Mouse (Mus musculus): ENCODE results near the gene Tcf7l1. TPM values are rescaled to one million over a fixed set of nuclear protein-coding genes. Genes with fewer than 3 reads are reported as not detected.

Gene Tcf7l1
- polyA plus RNA-seq, 1 experiment = 29.1 TPM

- Histone ChIP-seq H3K4me1 (ENCODE audit: control insufficient read depth, insufficient read depth, low read length) (no peaks in the 10 kb centered on the region), H3K27ac (ENCODE audit: control insufficient read depth, insufficient read depth, low read depth, low read length, poor library complexity) (no peak overlapping the region), H3K4me3 (replicated peaks; ENCODE audit: control insufficient read depth, low read depth, low read length) (no peak overlapping the region)
- TF ChIP-seq POLR2A (IDR thresholded peaks at IDR 0.05; ENCODE audit: borderline replicate concordance, control insufficient read depth, low read depth, low read length) (no peak), CTCF (IDR thresholded peaks at IDR 0.05; ENCODE audit: control insufficient read depth, insufficient read depth, low read length) (no peak)
- 69% methylated on average over 7 of the region's 7 CpGs for WGBS
Observed at GRCm38 (mm10) chr6:72761645-72762044, 27.4 kb downstream of the Tcf7l1 start.

GRCm38 (mm10) chr6:72758239-72759017, 30.6 kb downstream of the Tcf7l1 start:
- Histone ChIP-seq H3K4me3 (replicated peaks; ENCODE audit: control insufficient read depth, low read depth, low read length) (no peak overlapping the region), H3K27ac (ENCODE audit: control insufficient read depth, insufficient read depth, low read depth, low read length, poor library complexity) (no peak overlapping the region), H3K4me1 (ENCODE audit: control insufficient read depth, insufficient read depth, low read length) (no peaks in the 10 kb centered on the region)
- WGBS = 20% methylated on average over 10 of the region's 10 CpGs
- TF ChIP-seq CTCF (IDR thresholded peaks at IDR 0.05; ENCODE audit: control insufficient read depth, insufficient read depth, low read length) (no peak), POLR2A (IDR thresholded peaks at IDR 0.05; ENCODE audit: borderline replicate concordance, control insufficient read depth, low read depth, low read length) (no peak)

GRCm38 (mm10) chr6:72755267-72755889, 33.7 kb downstream of the Tcf7l1 start:
- H3K27ac ChIP-seq (ENCODE audit: control insufficient read depth, insufficient read depth, low read depth, low read length, poor library complexity) = no peak overlapping the region
- WGBS = 80% methylated on average over 14 of the region's 14 CpGs
- H3K4me3 ChIP-seq (replicated peaks; ENCODE audit: control insufficient read depth, low read depth, low read length) = no peak overlapping the region
- TF ChIP-seq CTCF (IDR thresholded peaks at IDR 0.05; ENCODE audit: control insufficient read depth, insufficient read depth, low read length) = no peak
- TF ChIP-seq POLR2A (IDR thresholded peaks at IDR 0.05; ENCODE audit: borderline replicate concordance, control insufficient read depth, low read depth, low read length) = no peak
- H3K4me1 ChIP-seq (ENCODE audit: control insufficient read depth, insufficient read depth, low read length) = no peaks in the 10 kb centered on the region

DNA sequence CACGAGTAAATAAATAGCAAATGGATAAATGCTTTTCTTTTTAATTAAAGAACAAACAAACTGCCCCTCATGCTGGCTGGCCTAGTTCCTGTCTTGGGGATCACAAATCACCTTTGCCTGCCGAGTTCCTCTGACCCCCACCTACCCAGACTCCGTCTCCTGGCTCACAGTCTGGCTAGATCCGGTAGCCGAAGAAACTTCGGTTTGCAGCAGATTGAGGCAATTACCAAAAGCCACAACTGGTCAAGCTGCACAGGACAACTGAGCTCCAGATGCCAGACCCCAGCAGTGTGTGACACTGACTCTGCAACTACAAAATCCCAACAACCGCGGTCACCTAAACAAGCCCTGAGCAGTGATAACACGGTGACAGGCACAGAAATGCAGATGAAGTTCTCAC, 34.8 kb downstream of the Tcf7l1 start:
- no peak for TF ChIP-seq POLR2A (IDR thresholded peaks at IDR 0.05; ENCODE audit: borderline replicate concordance, control insufficient read depth, low read depth, low read length)
- TF ChIP-seq CTCF (IDR thresholded peaks at IDR 0.05; ENCODE audit: control insufficient read depth, insufficient read depth, low read length) = no peak
- Histone ChIP-seq H3K27ac (ENCODE audit: control insufficient read depth, insufficient read depth, low read depth, low read length, poor library complexity) (no peak overlapping the region), H3K4me3 (replicated peaks; ENCODE audit: control insufficient read depth, low read depth, low read length) (no peak overlapping the region), H3K4me1 (ENCODE audit: control insufficient read depth, insufficient read depth, low read length) (no peaks in the 10 kb centered on the region)
- 56% methylated on average over 9 of the region's 9 CpGs for WGBS

GRCm38 (mm10) chr6:72753782-72754181, 35.3 kb downstream of the Tcf7l1 start:
- no peak overlapping the region for H3K27ac ChIP-seq (ENCODE audit: control insufficient read depth, insufficient read depth, low read depth, low read length, poor library complexity)
- no peak overlapping the region for H3K4me3 ChIP-seq (replicated peaks; ENCODE audit: control insufficient read depth, low read depth, low read length)
- TF ChIP-seq POLR2A (IDR thresholded peaks at IDR 0.05; ENCODE audit: borderline replicate concordance, control insufficient read depth, low read depth, low read length) (no peak), CTCF (IDR thresholded peaks at IDR 0.05; ENCODE audit: control insufficient read depth, insufficient read depth, low read length) (no peak)
- 79% methylated on average over 8 of the region's 8 CpGs for WGBS
- H3K4me1 ChIP-seq (ENCODE audit: control insufficient read depth, insufficient read depth, low read length) = no peaks in the 10 kb centered on the region

- WGBS = 32% methylated on average over 15 of the region's 15 CpGs
- Histone ChIP-seq H3K27ac (ENCODE audit: control insufficient read depth, insufficient read depth, low read depth, low read length, poor library complexity) (no peak overlapping the region), H3K4me1 (ENCODE audit: control insufficient read depth, insufficient read depth, low read length) (no peaks in the 10 kb centered on the region), H3K4me3 (replicated peaks; ENCODE audit: control insufficient read depth, low read depth, low read length) (no peak overlapping the region)
- TF ChIP-seq POLR2A (IDR thresholded peaks at IDR 0.05; ENCODE audit: borderline replicate concordance, control insufficient read depth, low read depth, low read length) (no peak), CTCF (IDR thresholded peaks at IDR 0.05; ENCODE audit: control insufficient read depth, insufficient read depth, low read length) (no peak)
Observed at GRCm38 (mm10) chr6:72752824-72753223, 36.2 kb downstream of the Tcf7l1 start.

DNA sequence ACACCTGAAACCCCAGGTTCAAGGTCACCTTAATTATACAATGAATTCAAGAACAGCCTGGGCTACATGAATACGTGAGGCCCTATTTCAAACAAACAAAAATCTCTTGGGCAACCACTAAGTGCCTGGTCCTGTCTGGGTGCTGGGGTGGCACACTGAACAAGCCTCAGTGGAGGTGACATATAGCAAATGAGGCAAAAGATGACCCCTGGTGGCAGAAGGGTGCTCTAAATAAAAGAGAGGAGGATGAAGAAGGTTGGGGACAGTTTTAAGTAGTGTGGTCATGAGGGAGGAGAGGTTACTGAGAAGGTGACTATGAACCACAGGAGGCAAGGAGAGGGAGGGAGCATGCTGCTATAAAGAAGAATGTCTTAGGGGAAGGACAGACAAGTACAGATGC, 37.8 kb downstream of the Tcf7l1 start:
- Histone ChIP-seq H3K27ac (ENCODE audit: control insufficient read depth, insufficient read depth, low read depth, low read length, poor library complexity) (no peak overlapping the region), H3K4me3 (replicated peaks; ENCODE audit: control insufficient read depth, low read depth, low read length) (no peak overlapping the region), H3K4me1 (ENCODE audit: control insufficient read depth, insufficient read depth, low read length) (no peaks in the 10 kb centered on the region)
- TF ChIP-seq POLR2A (IDR thresholded peaks at IDR 0.05; ENCODE audit: borderline replicate concordance, control insufficient read depth, low read depth, low read length) (no peak), CTCF (IDR thresholded peaks at IDR 0.05; ENCODE audit: control insufficient read depth, insufficient read depth, low read length) (no peak)
- WGBS = 62% methylated on average over 1 of the region's 1 CpGs

DNA sequence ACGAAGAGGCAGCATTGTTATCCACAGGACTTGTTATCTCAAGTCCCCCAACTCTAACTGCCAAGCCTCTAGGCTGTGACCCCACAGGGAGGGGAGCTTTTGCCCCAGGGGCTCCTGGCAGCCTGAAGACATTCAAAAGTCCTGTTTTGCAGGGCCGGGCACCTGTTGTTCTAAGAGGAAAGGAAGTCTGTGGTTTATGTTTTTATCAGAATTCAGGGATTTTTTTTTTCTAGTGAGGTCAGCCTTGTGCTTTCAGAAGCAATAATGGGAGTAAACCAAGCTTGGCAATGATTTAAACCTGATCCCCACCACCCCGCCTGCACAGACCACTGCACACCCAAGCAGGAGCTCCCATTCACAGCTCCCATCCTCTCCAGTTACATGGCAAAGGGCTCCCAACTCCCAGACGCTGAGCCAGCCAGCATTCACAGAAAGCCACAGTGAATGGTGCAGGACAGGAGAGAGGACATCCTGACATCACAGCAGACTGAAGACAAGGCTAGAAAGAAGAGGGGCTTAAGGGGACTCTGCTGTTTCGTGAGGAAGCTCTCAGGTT, 40.1 kb downstream of the Tcf7l1 start:
- TF ChIP-seq POLR2A (IDR thresholded peaks at IDR 0.05; ENCODE audit: borderline replicate concordance, control insufficient read depth, low read depth, low read length) (no peak), CTCF (IDR thresholded peaks at IDR 0.05; ENCODE audit: control insufficient read depth, insufficient read depth, low read length) (no peak)
- Histone ChIP-seq H3K27ac (ENCODE audit: control insufficient read depth, insufficient read depth, low read depth, low read length, poor library complexity) (no peak overlapping the region), H3K4me3 (replicated peaks; ENCODE audit: control insufficient read depth, low read depth, low read length) (no peak overlapping the region), H3K4me1 (ENCODE audit: control insufficient read depth, insufficient read depth, low read length) (no peaks in the 10 kb centered on the region)
- WGBS = 17% methylated on average over 5 of the region's 5 CpGs

Measured in bone marrow, adult 2 months (tissue).